Comparison of ENCODE assay signal across 15 mouse cellular contexts in genomic region chr4:93552489-93553160, GRCm38 (mm10).
A peak's percentile ranks its signal among the peaks of the same experiment; 100 is the strongest.
DNase-seq lines count a peak whose midpoint lies in the region; ATAC-seq and TF ChIP-seq lines count a peak whose summit lies in the region.
"Had no signal": no experiment of that assay in that cellular context is flagged by ENCODE, and none has a peak within 500 bp of the region (broad histone marks: within the 10 kb centered on the region; RNA-seq: fewer than 3 reads in every experiment).

No protein-coding gene starts in this region.

- H3K36me3 ChIP-seq in C2C12 (ENCODE audit: control insufficient read depth, insufficient read depth): no peaks in the 10 kb centered on the region
- H3K36me3 ChIP-seq: midbrain, embryonic 12.5 days had no signal

- H3K79me3 ChIP-seq in C2C12 (ENCODE audit: low read depth): no peaks in the 10 kb centered on the region

- no peak overlapping the region for H3K4me3 ChIP-seq in C2C12 (ENCODE audit: insufficient read depth, poor library complexity, severe bottlenecking)
- H3K4me3 ChIP-seq: midbrain, embryonic 12.5 days had no signal

- TF ChIP-seq CTCF in C2C12 (IDR thresholded peaks at IDR 0.05; ENCODE audit: control insufficient read depth, insufficient read depth, insufficient read length): no peak

- no peaks in the 10 kb centered on the region for H3K79me2 ChIP-seq in C2C12 (ENCODE audit: control insufficient read depth, insufficient read depth)

- no peak overlapping the region for H3ac ChIP-seq in C2C12 (ENCODE audit: control insufficient read depth, insufficient read length, low read depth)

- no peak for DNase-seq in frontal cortex, postnatal 25 days (ENCODE audit: low spot score in 2 of 2)
- peak; percentile 7 for DNase-seq in lung, postnatal 25 days (ENCODE audit: low spot score)
- DNase-seq in lung, postnatal 14 days: no peak
- peak; percentile 7 for DNase-seq in brain, adult 2 months (ENCODE audit: low read depth, low spot score)
- DNase-seq in left cerebral cortex, adult 9 months (ENCODE audit: low spot score in 2 of 2): no peak
- DNase-seq in cerebellum, postnatal 4 days (ENCODE audit: low spot score in 2 of 2): no peak
- DNase-seq: cerebellum, postnatal 25 days; gastrocnemius, postnatal 25 days; kidney, adult 2 months; left cerebral cortex, postnatal 4 days; lung, postnatal 10 days; right cerebral cortex, postnatal 14 days had no signal

- ATAC-seq in frontal cortex, adult (ENCODE audit: low TSS enrichment): peak; percentile 65

- H3K27me3 ChIP-seq in C2C12 (ENCODE audit: control insufficient read depth, insufficient read depth, insufficient read length): no peaks in the 10 kb centered on the region
- H3K27me3 ChIP-seq: midbrain, embryonic 12.5 days had no signal

TF ChIP-seq in C2C12, 6 proteins besides CTCF, POLR2A, EP300 and RAD21:
- TF ChIP-seq FOSL1 (IDR thresholded peaks at IDR 0.05; ENCODE audit: insufficient read depth, low read length, poor library complexity, severe bottlenecking): peak; percentile 91
- TF ChIP-seq CEBPB (IDR thresholded peaks at IDR 0.05; ENCODE audit: low read depth): peak; percentile 93
- no peak for TF ChIP-seq MAX (IDR thresholded peaks at IDR 0.05)

Comparison
In these comparisons a context has a peak if more than half of its experiments do, and no peak if none do; other contexts are left out.
1. DNase-seq: peak in lung, postnatal 25 days (single experiment) and brain, adult 2 months (single experiment); none in frontal cortex, postnatal 25 days (0 of 2), lung, postnatal 14 days (single experiment), left cerebral cortex, adult 9 months (0 of 2) and cerebellum, postnatal 4 days (0 of 2).